Mouse (Mus musculus) 3134 (cell line): ENCODE results near the gene Ubtd1.
"Not testable (repeated sequence)": the region's sequence is repeated elsewhere in the genome, so short reads cannot be mapped to it uniquely, and the experiment has no call there.

ENCODE experiments used
- DNase-seq: peaks from one replicate; pipeline ENCODE4 v3.0.0-alpha.2; 2011; ENCODE audit warnings: low spot score; ENCODE audit not compliant: insufficient read length; ENCODE audit errors: extremely low read depth

Gene Ubtd1

GRCm38 (mm10) chr19:42054255-42054654, 72.7 kb downstream of the Ubtd1 start:
- DNase-seq = no peak

DNA sequence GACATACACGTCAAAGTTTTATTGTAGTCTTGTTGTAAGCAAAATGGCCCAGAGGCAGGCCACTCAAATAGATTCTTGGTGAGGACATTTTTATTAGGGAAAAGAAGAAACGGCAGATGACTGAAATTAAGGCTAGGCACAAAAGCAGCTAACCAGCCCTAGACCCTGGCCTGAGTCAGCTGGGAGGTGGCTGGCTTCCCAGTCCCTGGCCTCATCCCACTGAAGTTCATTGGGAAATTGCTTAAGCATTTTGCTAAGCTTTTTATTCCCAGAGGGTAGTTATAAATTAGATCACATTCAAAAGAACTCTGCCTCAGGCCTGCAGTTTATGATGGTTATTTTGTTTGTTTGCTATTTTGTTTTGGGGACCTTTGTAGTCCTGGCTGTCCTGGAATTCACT, 74.3 kb downstream of the Ubtd1 start:
- DNase-seq = no peak

- no peak for DNase-seq
Observed at GRCm38 (mm10) chr19:42056719-42057409, 75.3 kb downstream of the Ubtd1 start.

GRCm38 (mm10) chr19:42058426-42058825, 76.9 kb downstream of the Ubtd1 start:
- no peak for DNase-seq

DNA sequence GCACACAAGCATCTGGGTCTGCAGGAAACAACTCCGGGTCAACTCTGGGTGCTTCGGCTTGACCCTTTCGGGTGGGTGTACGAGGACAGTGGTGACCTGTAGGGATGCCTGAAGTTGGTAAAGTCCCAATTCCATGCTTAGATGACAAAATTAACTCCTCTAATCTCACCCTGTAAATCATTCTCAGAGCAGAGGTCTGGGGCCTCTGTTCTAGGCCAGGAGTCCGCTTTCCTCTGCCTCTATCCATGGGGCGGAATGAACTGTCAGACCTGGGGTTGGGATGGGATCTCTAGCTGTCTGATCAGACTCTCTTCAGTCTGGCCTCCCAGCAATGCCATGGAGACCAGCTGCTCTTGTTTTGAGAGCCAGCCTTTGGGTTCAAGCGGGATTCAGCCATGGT, 79.9 kb downstream of the Ubtd1 start:
- no peak for DNase-seq

DNA sequence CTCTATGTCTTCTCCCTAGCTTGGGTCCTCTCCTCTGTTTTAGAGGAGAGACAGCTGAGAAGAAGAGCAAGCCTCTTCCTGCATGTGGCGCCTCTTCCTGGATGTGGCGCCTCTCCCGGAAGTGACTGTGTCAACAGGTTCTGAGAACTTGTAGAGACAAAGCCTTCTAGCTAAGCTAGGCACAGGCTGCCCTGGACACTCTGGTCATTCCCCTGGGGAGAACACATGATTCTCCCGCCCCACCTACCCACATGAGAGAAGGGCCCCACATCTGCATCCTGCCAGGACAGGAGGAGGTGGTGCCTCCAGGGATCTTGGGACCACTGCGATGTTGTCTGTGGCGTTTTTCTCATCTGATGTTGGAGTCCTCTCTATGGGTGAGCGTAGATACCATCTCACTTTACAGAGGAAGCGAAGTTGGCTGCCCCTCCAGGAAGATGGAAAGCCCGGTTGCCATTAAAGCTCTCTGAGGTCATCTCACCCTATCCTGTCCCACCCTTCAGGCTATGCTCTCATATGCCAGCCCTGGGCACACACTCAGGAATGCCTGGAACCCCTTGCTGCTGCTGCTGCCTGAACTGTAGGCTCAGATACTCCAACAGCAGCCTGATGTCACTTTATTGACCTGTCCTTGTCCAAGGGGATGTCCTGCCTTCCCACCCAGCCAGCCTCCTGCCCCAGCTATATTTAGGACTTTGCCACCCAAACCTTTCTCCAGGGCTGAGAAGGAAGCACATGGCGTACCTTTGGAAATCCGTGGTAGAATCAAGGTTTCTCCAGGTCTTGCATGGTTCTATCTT, 87.1 kb downstream of the Ubtd1 start:
- DNase-seq = no peak

DNA sequence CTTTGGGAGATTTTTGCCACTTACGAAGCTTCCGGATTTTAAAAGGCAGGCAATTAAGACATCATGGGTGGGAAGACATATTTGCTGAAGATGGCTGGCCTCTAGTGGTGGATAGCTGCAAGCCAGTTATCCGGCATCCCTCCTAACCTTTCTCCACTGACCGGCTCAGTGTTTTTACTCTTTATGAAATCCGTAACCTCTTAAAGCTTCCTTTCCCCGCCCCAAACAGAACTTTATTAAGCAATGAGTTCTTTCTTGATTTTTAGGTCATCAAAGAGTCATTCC, 87.6 kb downstream of the Ubtd1 start:
- no peak for DNase-seq

DNA sequence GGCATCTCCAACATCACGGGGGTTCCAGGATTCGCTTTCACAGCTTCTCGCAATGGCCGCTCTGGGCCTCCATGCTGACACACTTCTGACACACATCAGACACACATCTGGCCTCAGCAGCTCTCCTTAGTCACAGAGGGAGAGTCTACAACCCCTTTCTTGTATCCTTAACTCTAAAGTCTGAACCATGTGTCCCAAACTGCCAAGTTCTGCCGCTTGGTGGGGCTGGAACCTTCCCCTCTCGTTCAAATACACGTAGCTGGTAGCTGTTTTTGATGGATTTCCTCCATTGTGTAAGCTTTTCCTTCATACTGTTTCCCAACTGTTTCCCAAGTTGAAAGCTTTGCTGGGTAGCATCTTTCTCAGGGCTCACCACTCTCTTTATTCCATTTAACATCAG, 89.7 kb downstream of the Ubtd1 start:
- no peak for DNase-seq

DNA sequence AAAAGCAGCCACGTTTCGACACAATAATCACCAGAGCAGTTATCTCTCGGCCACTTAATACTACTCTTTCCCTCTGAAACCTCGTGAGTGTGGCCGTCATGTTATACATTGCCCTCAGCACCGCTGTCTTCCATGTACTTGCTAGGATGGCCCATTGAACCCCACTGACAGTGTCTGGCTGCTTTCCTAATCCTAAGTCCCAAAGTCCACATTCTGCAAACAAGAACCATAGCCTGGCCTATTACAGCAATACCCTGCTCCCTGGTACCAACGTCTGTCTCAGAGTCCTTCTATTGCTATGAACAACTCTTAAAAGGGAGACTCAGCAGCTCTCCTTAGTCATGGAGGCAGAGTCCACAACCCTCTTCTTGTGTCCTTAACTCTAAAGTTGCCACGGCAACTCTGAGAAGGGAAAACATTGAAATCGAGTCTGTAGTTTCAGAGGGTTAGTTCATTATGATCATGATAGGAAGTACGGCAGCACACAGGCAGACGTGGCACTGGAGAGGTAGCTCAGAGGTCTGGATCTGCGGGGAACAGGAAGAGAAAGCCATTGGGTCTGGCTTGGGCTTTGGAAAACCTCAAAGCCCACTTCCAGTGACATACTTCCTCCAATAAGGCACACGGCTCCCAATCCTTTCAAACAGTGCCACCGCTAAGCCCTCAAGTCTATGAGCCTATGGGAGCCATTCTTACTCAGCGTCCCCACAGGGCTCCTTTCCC, 90.5 kb downstream of the Ubtd1 start:
- no peak for DNase-seq

GRCm38 (mm10) chr19:42072802-42073201, 91.2 kb downstream of the Ubtd1 start:
- no peak for DNase-seq

GRCm38 (mm10) chr19:42075051-42075450, 93.5 kb downstream of the Ubtd1 start:
- DNase-seq = no peak

DNA sequence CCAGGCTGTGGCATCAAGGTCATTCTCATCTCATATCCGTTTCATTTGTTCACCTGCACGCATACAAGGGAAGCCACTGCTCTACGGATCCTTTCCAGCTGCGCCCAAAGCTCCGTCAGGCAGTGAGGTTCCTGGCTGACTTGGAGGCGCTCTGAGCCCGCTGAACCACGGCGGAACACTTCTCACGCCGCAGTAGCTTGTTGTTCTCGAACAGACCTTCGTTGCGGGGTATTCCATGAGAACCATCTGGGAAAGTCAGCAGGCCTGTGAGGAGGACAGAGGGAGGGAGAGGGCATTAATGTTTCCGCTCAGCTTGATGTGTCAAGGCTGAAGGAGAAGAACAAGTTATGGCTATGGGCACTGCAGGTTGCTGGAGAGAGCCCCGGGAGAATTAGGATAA, 94.4 kb downstream of the Ubtd1 start:
- DNase-seq = no peak

GRCm38 (mm10) chr19:42078566-42078965, 97.0 kb downstream of the Ubtd1 start:
- no peak for DNase-seq

- DNase-seq = no peak
Observed at GRCm38 (mm10) chr19:42079006-42079405, 97.4 kb downstream of the Ubtd1 start.

GRCm38 (mm10) chr19:42079950-42080349, 98.4 kb downstream of the Ubtd1 start:
- peak; percentile 70 for DNase-seq

DNA sequence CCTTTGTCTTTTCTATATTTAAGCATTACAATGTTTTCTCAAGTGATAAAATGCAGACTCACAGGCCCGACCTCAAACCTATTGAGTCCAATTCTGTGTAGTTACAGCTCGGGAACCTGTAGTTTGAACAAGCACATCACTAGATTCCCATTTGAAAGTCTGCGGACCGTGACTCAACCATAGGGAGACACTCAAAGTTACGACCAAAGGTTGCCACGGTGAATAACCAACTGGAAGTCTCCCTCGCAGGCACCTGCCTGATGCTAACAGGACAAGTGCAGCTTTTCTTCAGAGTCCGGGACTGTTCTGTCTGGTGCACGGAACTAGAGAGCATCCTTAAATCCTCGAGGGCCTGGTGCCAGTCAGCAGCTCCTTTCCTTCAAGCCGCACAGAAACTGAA, 98.9 kb downstream of the Ubtd1 start:
- DNase-seq = no peak

- not testable (repeated sequence) for DNase-seq
Observed at GRCm38 (mm10) chr19:42081613-42082012, 100.0 kb downstream of the Ubtd1 start.
